Mouse (Mus musculus) liver, postnatal 0 days (tissue): ENCODE measurements around the gene Rgs7. TPM values are rescaled to one million over a fixed set of nuclear protein-coding genes. Genes with fewer than 3 reads are reported as not detected.

Experiments
- ATAC-seq: fragments of 200-750 bp; cut with Nextera tagmentation; 2 replicates; pipeline ENCODE4 v1.8.0; 2017; ENCODE audit warnings: mild to moderate bottlenecking, moderate library complexity
- DNase-seq: peaks from one replicate; pipeline ENCODE4 v3.0.0-alpha.2; 2016
- H3K27ac ChIP-seq: fragments of 300-500 bp; sonication (generic); 2 replicates; pipeline ENCODE4 v1.5.1; 2014; ENCODE audit warnings: antibody characterized with exemption, moderate library complexity, mild to moderate bottlenecking, low read depth
- H3K27me3 ChIP-seq: fragments of 300-500 bp; sonication (generic); 2 replicates; pipeline ENCODE4 v1.6.1; 2014; ENCODE audit warnings: low read length, control low read depth, mixed read lengths; ENCODE audit not compliant: insufficient read depth
- H3K36me3 ChIP-seq: fragments of 300-500 bp; sonication (generic); replicated peaks from 2 replicates; pipeline ENCODE4 v1.6.1; 2014; ENCODE audit warnings: mild to moderate bottlenecking, control low read depth, low read length, moderate library complexity, mixed read lengths; ENCODE audit not compliant: insufficient read depth
- H3K4me1 ChIP-seq: fragments of 300-500 bp; sonication (generic); 2 replicates; pipeline ENCODE4 v1.6.1; 2014; ENCODE audit warnings: antibody characterized with exemption, mild to moderate bottlenecking, control low read depth; ENCODE audit not compliant: insufficient read depth
- H3K4me2 ChIP-seq: fragments of 300-500 bp; sonication (generic); 2 replicates; pipeline ENCODE4 v1.6.1; 2014; ENCODE audit warnings: low read depth, mild to moderate bottlenecking, low read length, moderate library complexity, mixed read lengths
- H3K4me3 ChIP-seq: fragments of 300-500 bp; sonication (generic); 2 replicates; pipeline ENCODE4 v1.5.1; 2014; ENCODE audit warnings: low read depth, low read length
- H3K9ac ChIP-seq: fragments of 300-500 bp; sonication (generic); replicated peaks from 2 replicates; pipeline ENCODE4 v1.6.1; 2014; ENCODE audit warnings: mild to moderate bottlenecking, moderate library complexity
- H3K9me3 ChIP-seq: fragments of 300-500 bp; sonication (generic); 2 replicates; pipeline ENCODE4 v1.6.1; 2016; ENCODE audit warnings: mild to moderate bottlenecking, control low read depth, low read length, mixed read lengths
- CTCF ChIP-seq: sonication (generic); IDR thresholded peaks from 2 replicates; pipeline ENCODE4 v1.5.1; 2016; ENCODE audit warnings: antibody characterized with exemption, low read depth
- EP300 ChIP-seq: IDR thresholded peaks from 2 replicates; pipeline ENCODE4 v1.6.1; 2016; ENCODE audit warnings: antibody characterized with exemption, low read depth, mild to moderate bottlenecking
- WGBS: fragments of 180-500 bp; shearing (Covaris S2); extraction: QIAGEN DNeasy Blood & Tissue Kit; methylation state at CpG from one replicate; pipeline ENCODE4 v1.1.7; 2014; ENCODE audit not compliant: insufficient replicate concordance; 5-methylcytosine and 5-hydroxymethylcytosine counted together
- polyA plus RNA-seq: library from polyadenylated mRNA; unstranded; fragments of >200 nt; fragmentation: Nextera tagmentation; extraction: Ambion mirVana; gene quantifications from 2 replicates; pipeline ENCODE4 v1.2.1, GENCODE M21; 2015

The Rgs7 gene
- polyA plus RNA-seq, 1 experiment from 2014 or later = not detected

DNA sequence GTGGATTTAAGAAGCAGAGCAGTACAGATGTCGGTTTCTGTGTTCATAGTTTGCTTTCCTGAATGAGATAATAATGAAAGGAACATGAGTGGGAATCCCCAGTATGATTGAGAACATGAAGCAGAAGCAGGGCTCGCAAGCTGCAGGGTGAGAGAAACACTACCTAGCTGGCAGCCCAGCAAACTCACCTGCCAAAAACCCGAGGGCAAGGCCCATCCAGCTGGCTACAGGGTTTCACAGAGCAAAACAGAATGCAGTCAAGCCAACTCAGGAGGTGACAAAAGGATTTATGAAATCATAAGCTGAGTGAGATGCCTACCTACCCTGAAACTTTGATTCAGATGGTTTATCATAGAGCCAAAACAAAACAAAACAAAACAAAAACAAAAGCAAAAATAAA is 307.6 kb downstream of the Rgs7 start:
- WGBS = 50% methylated on average over 3 of the region's 3 CpGs
- H3K9me3 ChIP-seq = no peaks in the 10 kb centered on the region
- no peak overlapping the region for H3K4me3 ChIP-seq
- no peak overlapping the region for H3K4me2 ChIP-seq
- no peaks in the 10 kb centered on the region for H3K36me3 ChIP-seq
- ATAC-seq (no peak), DNase-seq (no peak)
- TF ChIP-seq EP300 (no peak), CTCF (no peak)
- H3K9ac ChIP-seq = no peak overlapping the region
- no peaks in the 10 kb centered on the region for H3K27me3 ChIP-seq
- no peak overlapping the region for H3K27ac ChIP-seq
- no peaks in the 10 kb centered on the region for H3K4me1 ChIP-seq

DNA sequence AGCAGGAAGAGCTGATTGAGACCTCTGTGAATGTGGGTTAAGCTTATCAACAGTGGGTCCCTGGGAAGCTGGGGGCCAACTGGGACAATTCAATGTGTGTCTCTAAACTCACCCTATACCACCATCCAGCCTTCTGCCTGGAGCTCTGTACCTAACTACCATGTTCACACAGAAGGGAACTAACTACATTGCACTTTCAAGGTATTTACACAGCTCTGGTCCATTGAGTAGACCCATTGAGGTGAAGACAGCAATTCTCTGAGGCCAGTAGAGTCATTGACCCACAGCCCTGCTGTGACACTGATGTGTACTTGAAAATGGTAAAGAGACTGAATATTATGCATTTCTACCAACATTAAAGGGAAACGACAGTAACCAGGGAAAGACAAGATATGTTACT is 313.6 kb downstream of the Rgs7 start:
- Histone ChIP-seq H3K27ac (no peak overlapping the region), H3K9ac (no peak overlapping the region), H3K4me2 (no peak overlapping the region), H3K36me3 (no peaks in the 10 kb centered on the region), H3K9me3 (no peaks in the 10 kb centered on the region), H3K27me3 (no peaks in the 10 kb centered on the region), H3K4me3 (no peak overlapping the region), H3K4me1 (no peaks in the 10 kb centered on the region)
- ATAC-seq = no peak
- no peak for TF ChIP-seq EP300
- no peak for TF ChIP-seq CTCF
- DNase-seq = no peak
- 83% methylated on average over 1 of the region's 1 CpGs for WGBS

DNA sequence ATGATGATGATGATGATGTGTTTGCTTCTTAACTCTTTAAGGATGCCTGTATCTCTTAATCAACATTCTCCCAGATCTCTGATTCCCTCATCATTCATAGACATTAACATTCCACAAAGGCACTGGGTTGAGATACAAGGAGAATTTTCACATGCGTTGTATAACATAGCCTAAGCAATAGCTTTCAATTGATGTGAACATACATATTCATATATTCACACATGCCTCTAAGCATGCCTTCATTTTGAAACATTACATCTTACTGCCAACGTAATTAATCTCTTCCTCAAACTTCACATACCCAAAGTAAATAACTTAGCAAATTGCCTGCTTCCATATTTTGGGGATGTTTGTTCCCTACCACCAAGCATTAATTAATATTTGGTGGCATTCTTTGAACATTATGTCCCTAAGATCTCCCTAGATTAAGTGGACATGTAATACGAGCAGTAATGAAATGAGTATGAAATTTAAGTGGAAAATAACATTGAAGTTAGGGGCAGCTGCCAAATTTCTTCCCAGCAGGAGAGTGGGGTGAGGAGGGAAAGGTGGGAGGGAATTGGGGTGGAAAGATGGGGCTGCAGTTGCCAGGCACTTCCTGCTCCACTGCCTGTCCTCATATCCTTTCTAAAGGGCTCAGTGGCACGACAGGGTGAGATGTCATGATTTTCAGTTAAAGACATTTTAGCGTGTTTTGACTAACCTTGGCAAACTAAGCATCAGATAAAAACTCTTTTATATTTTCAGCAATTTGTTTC is 317.2 kb downstream of the Rgs7 start:
- no peak for ATAC-seq
- H3K36me3 ChIP-seq = no peaks in the 10 kb centered on the region
- no peak for TF ChIP-seq EP300
- 59% methylated on average over 5 of the region's 5 CpGs for WGBS
- DNase-seq = no peak
- no peaks in the 10 kb centered on the region for H3K27me3 ChIP-seq
- H3K4me3 ChIP-seq = no peak overlapping the region
- no peak overlapping the region for H3K4me2 ChIP-seq
- H3K9ac ChIP-seq = no peak overlapping the region
- H3K9me3 ChIP-seq = no peaks in the 10 kb centered on the region
- H3K4me1 ChIP-seq = no peaks in the 10 kb centered on the region
- no peak overlapping the region for H3K27ac ChIP-seq

DNA sequence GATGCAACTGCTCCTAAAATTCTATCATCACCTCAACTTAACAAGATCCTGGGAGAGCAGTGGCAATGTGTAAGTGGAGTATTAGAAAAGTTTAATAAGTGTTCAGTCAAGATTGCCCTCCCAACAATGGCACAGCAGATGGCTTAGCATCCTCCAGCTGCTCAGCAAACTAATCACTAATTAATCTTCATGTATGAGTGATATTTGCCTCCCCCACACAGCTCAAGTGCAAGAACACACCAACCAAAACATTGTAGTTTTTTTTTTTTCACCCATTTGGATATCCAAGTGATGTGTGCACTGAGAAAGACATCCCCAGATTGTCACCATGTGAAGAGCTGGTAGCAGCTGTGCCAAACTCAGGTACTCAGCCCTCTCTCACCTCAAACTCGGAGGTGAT is 336.8 kb downstream of the Rgs7 start:
- ATAC-seq = no peak
- no peak overlapping the region for H3K4me3 ChIP-seq
- no peaks in the 10 kb centered on the region for H3K27me3 ChIP-seq
- 68% methylated on average over 1 of the region's 1 CpGs for WGBS
- H3K9me3 ChIP-seq = no peaks in the 10 kb centered on the region
- no peak overlapping the region for H3K4me2 ChIP-seq
- H3K36me3 ChIP-seq = no peaks in the 10 kb centered on the region
- H3K4me1 ChIP-seq = no peaks in the 10 kb centered on the region
- no peak for TF ChIP-seq EP300
- no peak for TF ChIP-seq CTCF
- no peak overlapping the region for H3K9ac ChIP-seq
- no peak overlapping the region for H3K27ac ChIP-seq
- DNase-seq = no peak

DNA sequence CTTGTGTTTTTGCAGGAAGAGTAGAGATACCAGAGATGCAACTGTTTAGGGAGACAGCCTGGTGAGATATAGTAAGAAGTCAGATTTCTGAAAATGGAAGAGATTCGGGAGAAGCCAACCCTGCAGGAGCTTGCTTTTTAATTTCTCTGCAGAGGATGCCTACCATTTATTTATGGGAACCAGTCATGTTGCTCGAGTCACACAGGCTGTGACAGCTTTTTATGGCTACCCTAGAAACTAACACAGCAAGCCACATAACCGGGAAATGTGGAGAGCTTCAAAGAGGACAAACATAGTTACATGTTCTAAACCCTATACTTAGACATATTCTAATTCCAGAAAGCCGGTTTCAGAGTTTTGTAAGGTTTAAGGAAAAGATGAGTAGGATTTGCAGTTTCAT is 349.2 kb downstream of the Rgs7 start:
- H3K27me3 ChIP-seq = no peaks in the 10 kb centered on the region
- H3K4me2 ChIP-seq = no peak overlapping the region
- no peak overlapping the region for H3K27ac ChIP-seq
- H3K4me3 ChIP-seq = no peak overlapping the region
- TF ChIP-seq CTCF (no peak), EP300 (no peak)
- WGBS = 66% methylated on average over 4 of the region's 4 CpGs
- H3K9ac ChIP-seq = no peak overlapping the region
- H3K4me1 ChIP-seq = no peaks in the 10 kb centered on the region
- ATAC-seq (no peak), DNase-seq (no peak)
- H3K36me3 ChIP-seq = no peaks in the 10 kb centered on the region
- H3K9me3 ChIP-seq = no peaks in the 10 kb centered on the region

DNA sequence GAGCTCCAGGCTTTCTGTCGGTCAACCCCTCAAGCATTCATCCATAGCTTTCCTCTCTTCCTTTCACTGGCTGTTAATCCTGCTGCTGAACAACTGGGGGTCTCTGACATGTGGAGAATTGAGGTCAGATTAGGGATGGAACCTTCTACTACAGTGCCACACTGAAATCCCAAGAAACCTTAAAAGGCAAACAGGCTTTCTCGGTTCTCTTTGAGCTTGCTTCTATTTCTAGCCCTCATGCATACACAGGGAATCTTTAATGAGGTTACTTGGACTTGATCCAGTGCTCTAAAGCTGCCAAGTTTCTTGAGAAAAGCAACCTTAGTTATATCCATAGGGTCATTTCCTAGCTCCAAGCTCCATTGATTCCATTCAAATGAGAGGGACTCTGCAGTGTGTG is 363.8 kb downstream of the Rgs7 start:
- no peaks in the 10 kb centered on the region for H3K9me3 ChIP-seq
- H3K4me1 ChIP-seq = no peaks in the 10 kb centered on the region
- no peak overlapping the region for H3K9ac ChIP-seq
- ATAC-seq (no peak), DNase-seq (no peak)
- no peaks in the 10 kb centered on the region for H3K36me3 ChIP-seq
- WGBS = 56% methylated on average over 2 of the region's 2 CpGs
- no peak overlapping the region for H3K4me2 ChIP-seq
- TF ChIP-seq EP300 = no peak
- no peak for TF ChIP-seq CTCF
- no peak overlapping the region for H3K27ac ChIP-seq
- no peaks in the 10 kb centered on the region for H3K27me3 ChIP-seq
- no peak overlapping the region for H3K4me3 ChIP-seq
